Mouse (Mus musculus) stomach, postnatal 0 days (tissue): ENCODE data around the gene Tyk2. TPM values are rescaled to one million over a fixed set of nuclear protein-coding genes. Genes with fewer than 3 reads are reported as not detected.

Experiments used
- ATAC-seq: fragments of 200-750 bp; cut with Nextera tagmentation; 2 replicates; pipeline ENCODE4 v1.8.0; 2017; ENCODE audit not compliant: low FRiP score, low TSS enrichment
- DNase-seq: peaks from one replicate; pipeline ENCODE4 v3.0.0-alpha.2; 2016; ENCODE audit warnings: low spot score
- H3K27ac ChIP-seq: fragments of 300-500 bp; sonication (generic); replicated peaks from 2 replicates; pipeline ENCODE4 v1.5.1; 2014; ENCODE audit warnings: mild to moderate bottlenecking, control low read depth
- H3K27me3 ChIP-seq: fragments of 300-500 bp; sonication (generic); 2 replicates; pipeline ENCODE4 v1.6.1; 2014; ENCODE audit warnings: low read length; ENCODE audit not compliant: control insufficient read depth, insufficient read depth
- H3K36me3 ChIP-seq: fragments of 300-500 bp; sonication (generic); 2 replicates; pipeline ENCODE4 v1.6.1; 2014; ENCODE audit warnings: low read length, mixed read lengths; ENCODE audit not compliant: control insufficient read depth, insufficient read depth
- H3K4me1 ChIP-seq: fragments of 300-500 bp; sonication (generic); replicated peaks from 2 replicates; pipeline ENCODE4 v1.6.1; 2014; ENCODE audit warnings: antibody characterized with exemption; ENCODE audit not compliant: control insufficient read depth, insufficient read depth
- H3K4me2 ChIP-seq: fragments of 300-500 bp; sonication (generic); replicated peaks from 2 replicates; pipeline ENCODE4 v1.6.1; 2014; ENCODE audit warnings: low read depth, mild to moderate bottlenecking, control low read depth, moderate library complexity
- H3K4me3 ChIP-seq: fragments of 300-500 bp; sonication (generic); 2 replicates; pipeline ENCODE4 v1.5.1; 2014; ENCODE audit warnings: low read depth, low read length, control low read depth
- H3K9ac ChIP-seq: fragments of 300-500 bp; sonication (generic); 2 replicates; pipeline ENCODE4 v1.6.1; 2014; ENCODE audit warnings: mild to moderate bottlenecking, low read length, control low read depth, mixed read lengths
- H3K9me3 ChIP-seq: fragments of 300-500 bp; sonication (generic); 2 replicates; pipeline ENCODE4 v1.6.1; 2016; ENCODE audit warnings: low read length; ENCODE audit not compliant: control insufficient read depth
- CTCF ChIP-seq: IDR thresholded peaks from 2 replicates; pipeline ENCODE4 v1.5.1; 2016; ENCODE audit warnings: antibody characterized with exemption, low read depth, mild to moderate bottlenecking, moderate library complexity
- EP300 ChIP-seq: optimal IDR thresholded peaks from 2 replicates; pipeline ENCODE3; 2016; ENCODE audit warnings: antibody characterized with exemption
- WGBS: fragments of 180-500 bp; shearing (Covaris S2); extraction: QIAGEN DNeasy Blood & Tissue Kit; methylation state at CpG from one replicate; pipeline ENCODE4 v1.1.7; 2014; 5-methylcytosine and 5-hydroxymethylcytosine counted together
- polyA plus RNA-seq: library from polyadenylated mRNA; unstranded; fragments of >200 nt; fragmentation: Nextera tagmentation; extraction: Ambion mirVana; gene quantifications from 2 replicates; pipeline ENCODE4 v1.2.1, GENCODE M21; 2015

Tyk2 gene
- polyA plus RNA-seq, 1 experiment from 2014 or later: 6.8 TPM

- H3K4me2 ChIP-seq: peak overlapping the region; percentile 69
- 2% methylated on average over 24 of the region's 24 CpGs for WGBS
- H3K36me3 ChIP-seq: peaks cover 12% of the 10 kb centered on the region
- no peaks in the 10 kb centered on the region for H3K27me3 ChIP-seq
- ATAC-seq (peak; percentile 6), DNase-seq (peak; percentile 69)
- H3K4me3 ChIP-seq: peak overlapping the region; percentile 76
- H3K4me1 ChIP-seq: no peaks in the 10 kb centered on the region
- H3K9ac ChIP-seq: peak overlapping the region; percentile 79
- H3K9me3 ChIP-seq: no peaks in the 10 kb centered on the region
- TF ChIP-seq EP300 (no peak), CTCF (no peak)
- peak overlapping the region; percentile 84; the same call in 1 of the 2 replicates for H3K27ac ChIP-seq
Observed at GRCm38 (mm10) chr9:21090972-21091706, 39.9 kb downstream of the Tyk2 start.

- Histone ChIP-seq H3K4me1 (no peaks in the 10 kb centered on the region), H3K9me3 (no peaks in the 10 kb centered on the region), H3K4me3 (peak overlapping the region; percentile 76), H3K36me3 (peaks cover 16% of the 10 kb centered on the region), H3K9ac (peak overlapping the region; percentile 79), H3K4me2 (peak overlapping the region; percentile 69), H3K27me3 (no peaks in the 10 kb centered on the region), H3K27ac (no peak overlapping the region)
- TF ChIP-seq CTCF (no peak), EP300 (no peak)
- WGBS: 68% methylated on average over 1 of the region's 1 CpGs
- ATAC-seq (no peak), DNase-seq (no peak)
Observed at GRCm38 (mm10) chr9:21090537-21090936, 40.5 kb downstream of the Tyk2 start.

GRCm38 (mm10) chr9:21083324-21083723 is 47.7 kb downstream of the Tyk2 start:
- no peak overlapping the region for H3K9ac ChIP-seq
- peaks cover 40% of the 10 kb centered on the region for H3K36me3 ChIP-seq
- WGBS: 76% methylated on average over 3 of the region's 3 CpGs
- no peak overlapping the region for H3K4me3 ChIP-seq
- H3K4me1 ChIP-seq: no peaks in the 10 kb centered on the region
- H3K27ac ChIP-seq: no peak overlapping the region
- no peak for ATAC-seq
- no peak for TF ChIP-seq CTCF
- TF ChIP-seq EP300: no peak
- no peaks in the 10 kb centered on the region for H3K27me3 ChIP-seq
- no peaks in the 10 kb centered on the region for H3K9me3 ChIP-seq
- no peak overlapping the region for H3K4me2 ChIP-seq
- DNase-seq: no peak

GRCm38 (mm10) chr9:21081127-21081526 is 49.9 kb downstream of the Tyk2 start:
- Histone ChIP-seq H3K9ac (no peak overlapping the region), H3K4me1 (no peaks in the 10 kb centered on the region), H3K27ac (no peak overlapping the region), H3K9me3 (no peaks in the 10 kb centered on the region), H3K4me3 (no peak overlapping the region), H3K4me2 (no peak overlapping the region), H3K27me3 (no peaks in the 10 kb centered on the region), H3K36me3 (peaks cover 35% of the 10 kb centered on the region)
- ATAC-seq (no peak), DNase-seq (no peak)
- TF ChIP-seq EP300 (no peak), CTCF (no peak)
- WGBS: 83% methylated on average over 9 of the region's 9 CpGs

GRCm38 (mm10) chr9:21075625-21076024 is 55.4 kb downstream of the Tyk2 start:
- Histone ChIP-seq H3K4me1 (no peaks in the 10 kb centered on the region), H3K9me3 (no peaks in the 10 kb centered on the region), H3K9ac (no peak overlapping the region), H3K27ac (no peak overlapping the region), H3K4me3 (no peak overlapping the region), H3K27me3 (no peaks in the 10 kb centered on the region), H3K36me3 (peaks cover 13% of the 10 kb centered on the region), H3K4me2 (no peak overlapping the region)
- ATAC-seq (no peak), DNase-seq (no peak)
- WGBS: 83% methylated on average over 3 of the region's 3 CpGs
- TF ChIP-seq CTCF: no peak
- no peak for TF ChIP-seq EP300

GRCm38 (mm10) chr9:21074173-21074572 is 56.9 kb downstream of the Tyk2 start:
- DNase-seq: no peak
- TF ChIP-seq EP300 (no peak), CTCF (no peak)
- WGBS: 67% methylated on average over 1 of the region's 1 CpGs

More at GRCm38 (mm10) chr9:21074173-21074572, 56.9 kb downstream of the Tyk2 start:
- Histone ChIP-seq H3K27me3 (no peaks in the 10 kb centered on the region), H3K9me3 (no peaks in the 10 kb centered on the region), H3K4me3 (no peak overlapping the region), H3K27ac (no peak overlapping the region; the same call in 1 of the 2 replicates), H3K9ac (no peak overlapping the region), H3K4me1 (no peaks in the 10 kb centered on the region), H3K4me2 (no peak overlapping the region), H3K36me3 (peaks cover 14% of the 10 kb centered on the region)
- no peak for ATAC-seq
